Mouse (Mus musculus) spleen, adult 2 months (tissue): Measurements from ENCODE around the gene Gm43720. TPM values are rescaled to one million over a fixed set of nuclear protein-coding genes. Genes with fewer than 3 reads are reported as not detected.

Experiments used
- DNase-seq, 2 experiments: peaks; one replicate each; pipeline versions ENCODE4 v3.0.0 to v3.0.0-alpha.2; 2012 to 2021; ENCODE audit warnings: low spot score in 2 of 2, low read depth in 1 of 2
- H3K27ac ChIP-seq: fragments of 200-500 bp; 2 replicates; pipeline ENCODE4 v1.5.1; 2012; ENCODE audit warnings: low read length, inconsistent platforms; ENCODE audit not compliant: insufficient read depth
- H3K27me3 ChIP-seq: fragments of 200-500 bp; 2 replicates; pipeline ENCODE4 v1.6.1; 2012; ENCODE audit warnings: mild to moderate bottlenecking, moderate library complexity, low read length, inconsistent platforms; ENCODE audit not compliant: control insufficient read depth, insufficient read depth
- H3K36me3 ChIP-seq: fragments of 200-500 bp; 2 replicates; pipeline ENCODE4 v1.6.1; 2012; ENCODE audit warnings: mild to moderate bottlenecking, low read length, inconsistent platforms; ENCODE audit not compliant: control insufficient read depth, insufficient read depth
- H3K4me1 ChIP-seq: fragments of 200-500 bp; 2 replicates; pipeline ENCODE4 v1.6.1; 2011; ENCODE audit warnings: inconsistent platforms; ENCODE audit not compliant: control insufficient read depth, insufficient read depth, insufficient read length
- H3K4me3 ChIP-seq: fragments of 200-500 bp; 2 replicates; pipeline ENCODE4 v1.5.1; 2011; ENCODE audit warnings: mild to moderate bottlenecking, inconsistent platforms; ENCODE audit not compliant: insufficient read depth, insufficient read length; ENCODE audit errors: extremely low read depth
- CTCF ChIP-seq: fragments of 200-500 bp; IDR thresholded peaks from 2 replicates; pipeline ENCODE4 v1.5.1; 2011; ENCODE audit warnings: mild to moderate bottlenecking, inconsistent platforms; ENCODE audit not compliant: insufficient read depth, insufficient read length, insufficient replicate concordance; ENCODE audit errors: extremely low read depth
- POLR2A ChIP-seq: fragments of 200-500 bp; IDR thresholded peaks from 2 replicates; pipeline ENCODE4 v1.6.1; 2011; ENCODE audit warnings: low read depth, low read length, inconsistent platforms
- WGBS: fragments of 180-500 bp; shearing (Covaris S2); methylation state at CpG from one replicate; pipeline ENCODE4 v1.1.7; 2018; 5-methylcytosine and 5-hydroxymethylcytosine counted together
- polyA plus RNA-seq: library from polyadenylated mRNA; depleted of rRNA; stranded (reverse); fragments of >200 nt; gene quantifications from 2 replicates; pipeline ENCODE4 v1.2.3, GENCODE M21; 2012

The Gm43720 gene
- polyA plus RNA-seq, 1 experiment = not detected

GRCm38 (mm10) chr5:138262582-138263240 lies 17.0 kb downstream of the Gm43720 start:
- peak overlapping the region; percentile 88 for H3K4me3 ChIP-seq
- peaks cover 27% of the 10 kb centered on the region for H3K36me3 ChIP-seq
- TF ChIP-seq CTCF (no peak), POLR2A (no peak)
- 32% methylated on average over 18 of the region's 18 CpGs for WGBS
- H3K27me3 ChIP-seq = no peaks in the 10 kb centered on the region
- H3K27ac ChIP-seq = peak overlapping the region; percentile 4; the same call in 1 of the 2 replicates
- H3K4me1 ChIP-seq = peaks cover 17% of the 10 kb centered on the region; the same call in 1 of the 2 replicates
- no peak for DNase-seq

DNA sequence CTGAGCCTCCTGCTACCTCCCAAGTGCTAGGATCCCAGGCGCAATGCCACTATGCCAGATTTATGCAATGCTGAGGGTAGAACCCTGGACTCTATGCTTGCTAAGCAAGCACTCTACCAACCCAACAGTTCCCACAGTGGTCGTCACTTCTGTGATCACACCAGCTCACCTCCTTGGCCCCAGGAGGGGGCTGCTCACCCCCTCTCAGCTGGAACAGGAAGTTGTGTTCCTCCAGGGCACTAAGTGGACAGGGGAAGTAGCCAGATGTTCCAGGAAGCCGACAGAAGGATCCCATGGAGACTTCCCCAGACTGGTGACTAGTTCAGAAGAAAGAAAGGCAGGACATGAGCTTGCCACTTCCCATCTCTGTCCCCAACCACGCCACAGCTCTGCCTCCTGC lies 17.8 kb downstream of the Gm43720 start:
- Histone ChIP-seq H3K4me1 (peaks cover 21% of the 10 kb centered on the region; the same call in 1 of the 2 replicates), H3K36me3 (peaks cover 27% of the 10 kb centered on the region), H3K4me3 (no peak overlapping the region), H3K27me3 (no peaks in the 10 kb centered on the region), H3K27ac (no peak overlapping the region)
- TF ChIP-seq CTCF (no peak), POLR2A (no peak)
- DNase-seq = no peak
- 44% methylated on average over 4 of the region's 4 CpGs for WGBS

GRCm38 (mm10) chr5:138260834-138261233 lies 18.9 kb downstream of the Gm43720 start:
- H3K4me3 ChIP-seq = no peak overlapping the region
- H3K4me1 ChIP-seq = peaks cover 25% of the 10 kb centered on the region
- no peak overlapping the region for H3K27ac ChIP-seq
- DNase-seq = no peak
- peaks cover 26% of the 10 kb centered on the region for H3K36me3 ChIP-seq
- TF ChIP-seq POLR2A = no peak
- no peak for TF ChIP-seq CTCF
- 75% methylated on average over 11 of the region's 11 CpGs for WGBS
- no peaks in the 10 kb centered on the region for H3K27me3 ChIP-seq

DNA sequence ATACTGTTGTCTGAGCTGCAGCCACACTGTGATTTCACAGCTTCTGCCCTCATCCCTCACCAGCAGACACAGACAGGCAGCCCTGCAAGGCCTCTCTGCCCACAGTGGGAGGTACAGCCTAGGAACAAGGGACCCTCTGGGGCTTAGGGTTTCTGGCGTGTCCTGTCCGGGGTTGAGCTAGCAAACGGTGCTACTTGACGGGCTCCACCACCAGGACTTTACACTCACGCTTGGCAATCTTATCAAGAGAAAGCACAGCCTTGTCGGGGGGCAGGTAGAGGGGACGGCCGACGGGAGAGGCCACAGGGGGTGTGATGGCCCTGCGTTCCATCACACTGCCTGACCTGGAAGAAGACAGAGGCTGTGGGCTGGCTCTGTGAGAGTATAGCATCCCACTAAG lies 19.7 kb downstream of the Gm43720 start:
- Histone ChIP-seq H3K27me3 (no peaks in the 10 kb centered on the region), H3K4me1 (peaks cover 25% of the 10 kb centered on the region), H3K36me3 (peaks cover 26% of the 10 kb centered on the region), H3K27ac (no peak overlapping the region), H3K4me3 (no peak overlapping the region)
- WGBS = 84% methylated on average over 10 of the region's 10 CpGs
- TF ChIP-seq POLR2A (no peak), CTCF (no peak)
- DNase-seq = no peak

DNA sequence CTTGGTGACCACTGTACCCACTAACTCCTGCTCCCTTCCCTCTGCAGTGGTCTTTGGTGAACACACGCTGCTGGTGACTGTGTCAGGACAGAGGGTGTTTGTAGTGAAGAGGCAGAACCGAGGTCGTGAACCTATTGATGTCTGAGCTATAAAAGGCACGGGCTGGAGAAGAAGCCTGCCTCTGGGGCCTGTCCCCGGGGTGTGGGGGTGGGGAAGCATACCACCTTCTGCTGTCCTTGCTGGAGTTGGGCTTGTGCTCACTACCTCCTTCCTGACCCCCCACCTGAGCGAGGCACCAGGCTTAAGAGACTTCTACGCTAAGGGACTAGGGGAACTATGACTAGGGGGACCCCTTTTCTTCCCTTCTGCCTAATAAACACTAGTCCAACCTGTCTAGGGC lies 20.8 kb downstream of the Gm43720 start:
- peaks cover 26% of the 10 kb centered on the region for H3K36me3 ChIP-seq

DNA sequence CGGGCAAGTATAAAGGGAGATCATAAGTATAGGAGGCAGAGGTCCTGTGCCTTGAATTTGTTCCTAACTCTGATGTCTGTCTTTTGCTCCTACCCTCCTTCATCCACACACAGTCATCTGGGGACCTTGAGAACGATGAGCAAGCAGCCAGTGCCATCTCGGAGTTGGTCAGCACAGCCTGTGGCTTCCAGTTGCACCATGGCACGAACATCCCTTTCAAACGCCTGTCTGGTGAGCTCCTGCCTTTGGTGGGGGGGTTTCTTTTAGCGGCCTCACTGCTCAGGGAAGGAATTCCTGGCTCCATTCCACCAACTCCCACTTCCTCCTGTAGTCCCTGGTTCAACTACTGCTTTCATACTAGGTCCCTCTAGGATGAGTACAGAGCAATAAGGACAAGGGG lies 21.2 kb downstream of the Gm43720 start:
- Histone ChIP-seq H3K27me3 (no peaks in the 10 kb centered on the region), H3K4me3 (no peak overlapping the region), H3K36me3 (peaks cover 26% of the 10 kb centered on the region), H3K4me1 (peaks cover 22% of the 10 kb centered on the region), H3K27ac (no peak overlapping the region)
- TF ChIP-seq CTCF (no peak), POLR2A (no peak)
- 76% methylated on average over 6 of the region's 6 CpGs for WGBS
- no peak for DNase-seq

More for the DNA sequence above, 20.8 kb downstream of the Gm43720 start:
- TF ChIP-seq POLR2A (no peak), CTCF (no peak)
- Histone ChIP-seq H3K27me3 (no peaks in the 10 kb centered on the region), H3K27ac (no peak overlapping the region), H3K4me3 (no peak overlapping the region), H3K4me1 (peaks cover 22% of the 10 kb centered on the region)
- no peak for DNase-seq
- 58% methylated on average over 7 of the region's 7 CpGs for WGBS

DNA sequence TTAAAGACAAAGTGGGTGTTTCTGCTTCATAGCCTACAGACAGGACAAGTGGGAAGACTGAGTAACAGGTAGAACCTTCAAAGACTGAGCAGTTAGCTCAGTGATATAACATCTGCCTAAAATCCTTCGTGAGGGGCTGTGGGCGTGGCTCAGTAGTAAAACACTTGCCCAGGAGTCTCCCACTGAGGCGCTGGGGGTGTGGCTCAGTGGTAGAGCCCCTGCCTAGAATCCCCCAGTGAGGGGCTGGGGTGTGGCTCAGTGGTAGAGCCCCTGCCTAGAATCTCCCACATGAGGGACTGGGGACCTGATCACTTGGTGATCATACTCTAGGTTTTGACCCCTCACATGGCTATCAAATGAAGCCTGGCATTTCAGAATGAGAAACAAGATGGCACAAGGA lies 21.7 kb downstream of the Gm43720 start:
- Histone ChIP-seq H3K27ac (no peak overlapping the region), H3K4me3 (no peak overlapping the region), H3K36me3 (peaks cover 26% of the 10 kb centered on the region), H3K4me1 (peaks cover 21% of the 10 kb centered on the region), H3K27me3 (no peaks in the 10 kb centered on the region)
- WGBS = 76% methylated on average over 3 of the region's 3 CpGs
- no peak for TF ChIP-seq POLR2A
- no peak for TF ChIP-seq CTCF
- no peak for DNase-seq
